Mouse (Mus musculus) kidney, adult 2 months (tissue): Measurements from ENCODE around the gene Rpl19.

Source experiments
- CTCF ChIP-seq: fragments of 200-500 bp; conservative IDR thresholded peaks from 2 replicates; pipeline ENCODE4 v1.5.1; 2011; ENCODE audit warnings: low read depth, mild to moderate bottlenecking, control low read depth, low read length, moderate library complexity, mixed read lengths; ENCODE audit not compliant: insufficient read depth, insufficient read length
- POLR2A ChIP-seq: fragments of 200-500 bp; IDR thresholded peaks from one replicate; pipeline ENCODE4 v1.6.1; 2011; ENCODE audit warnings: low read depth, low read length, control low read depth

DNA sequence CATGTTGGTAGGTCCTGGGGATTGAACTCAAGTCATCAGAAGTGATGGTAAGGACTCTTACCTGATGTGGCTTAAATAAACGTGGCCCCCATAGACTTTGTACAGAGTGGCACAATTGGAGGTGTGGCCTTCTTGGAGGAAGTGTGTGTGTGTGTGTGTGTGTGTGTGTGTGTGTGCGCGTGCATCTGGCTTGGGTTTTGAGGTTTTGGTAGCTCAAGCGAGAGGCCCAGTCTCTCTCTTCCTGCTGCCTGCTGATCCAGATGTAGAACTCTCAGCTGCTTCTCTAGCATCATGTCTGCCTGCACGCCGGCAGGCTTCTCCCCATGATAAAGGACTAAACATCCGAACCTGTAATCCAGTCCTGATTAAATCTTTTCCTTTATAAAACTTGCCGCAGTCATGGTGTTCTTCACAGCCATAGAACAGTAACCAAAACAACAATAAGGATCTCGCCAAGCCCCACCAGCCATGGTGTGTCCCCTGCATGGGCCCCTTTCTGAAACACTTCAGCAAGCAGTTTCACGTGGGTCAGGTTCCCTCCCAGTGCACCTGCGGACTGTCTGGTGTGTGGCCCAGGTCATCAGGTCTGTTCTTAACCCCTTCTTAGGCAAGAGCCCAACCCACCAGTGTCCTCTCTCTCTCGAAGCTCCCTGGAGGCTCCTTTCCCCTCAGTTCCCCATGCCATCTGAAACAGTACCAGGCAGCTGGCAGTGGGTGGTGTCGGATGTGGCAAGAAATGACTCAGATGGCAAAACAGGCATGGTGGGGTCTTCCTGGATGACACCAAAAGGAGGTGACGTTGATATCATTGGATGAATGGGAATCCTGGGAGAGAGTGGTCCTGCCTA lies 23.4 kb downstream of the Rpl19 start:
- TF ChIP-seq CTCF (no peak), POLR2A (no peak)
